Mouse (Mus musculus) myocyte (in vitro differentiated cells): ENCODE data around the gene Setd3.

Source experiments
- E2F4 ChIP-seq: IDR thresholded peaks from one replicate; pipeline ENCODE4 v1.6.1; 2011; ENCODE audit warnings: mild to moderate bottlenecking, control low read depth, moderate library complexity; ENCODE audit not compliant: insufficient read depth
- MAX ChIP-seq: IDR thresholded peaks from one replicate; pipeline ENCODE4 v1.6.1; 2011; ENCODE audit warnings: low read depth, mild to moderate bottlenecking, control low read depth
- POLR2A ChIP-seq: IDR thresholded peaks from one replicate; pipeline ENCODE4 v1.6.1; 2011; ENCODE audit warnings: low read depth, mild to moderate bottlenecking, control low read depth, moderate library complexity; ENCODE audit not compliant: insufficient read length
- POLR2AphosphoS2 ChIP-seq: IDR thresholded peaks from one replicate; pipeline ENCODE4 v1.6.1; 2011; ENCODE audit warnings: low read depth, control low read depth; ENCODE audit not compliant: insufficient read length
- SRF ChIP-seq: IDR thresholded peaks from one replicate; pipeline ENCODE4 v1.6.1; 2011; ENCODE audit warnings: low read depth; ENCODE audit not compliant: control insufficient read depth, insufficient read length
- TCF3 ChIP-seq: IDR thresholded peaks from one replicate; pipeline ENCODE4 v1.6.1; 2011; ENCODE audit warnings: low read depth, control low read depth; ENCODE audit not compliant: insufficient read length
- USF1 ChIP-seq: IDR thresholded peaks from one replicate; pipeline ENCODE4 v1.6.1; 2011; ENCODE audit warnings: low read depth, mild to moderate bottlenecking, control low read depth, moderate library complexity

GRCm38 (mm10) chr12:108145198-108145597 lies 33.9 kb downstream of the Setd3 start:
- TF ChIP-seq POLR2AphosphoS2 = no peak
- no peak for TF ChIP-seq POLR2A
- no peak for TF ChIP-seq SRF
- TF ChIP-seq E2F4 = no peak
- no peak for TF ChIP-seq USF1
- TF ChIP-seq TCF3 = no peak
- no peak for TF ChIP-seq MAX
